Mouse (Mus musculus) lung, postnatal 0 days (tissue): ENCODE measurements around the gene Neurog3. TPM values are rescaled to one million over a fixed set of nuclear protein-coding genes. Genes with fewer than 3 reads are reported as not detected.

Source experiments
- ATAC-seq: fragments of 200-750 bp; cut with Nextera tagmentation; 2 replicates; pipeline ENCODE4 v1.8.0; 2017; ENCODE audit warnings: moderate library complexity
- DNase-seq: peaks from one replicate; pipeline ENCODE4 v3.0.0-alpha.2; 2016; ENCODE audit warnings: low spot score
- H3K27ac ChIP-seq: fragments of 300-500 bp; sonication (generic); 2 replicates; pipeline ENCODE4 v1.5.1; 2014; ENCODE audit warnings: antibody characterized with exemption, mild to moderate bottlenecking, low read length, mixed read lengths
- H3K27me3 ChIP-seq: fragments of 300-500 bp; sonication (generic); replicated peaks from 2 replicates; pipeline ENCODE4 v1.6.1; 2014; ENCODE audit warnings: low read length, mixed read lengths; ENCODE audit not compliant: insufficient read depth
- H3K36me3 ChIP-seq: fragments of 300-500 bp; sonication (generic); 2 replicates; pipeline ENCODE4 v1.6.1; 2014; ENCODE audit warnings: low read length, mixed read lengths; ENCODE audit not compliant: insufficient read depth
- H3K4me1 ChIP-seq: fragments of 300-500 bp; sonication (generic); 2 replicates; pipeline ENCODE4 v1.6.1; 2014; ENCODE audit warnings: antibody characterized with exemption, low read depth, low read length, mixed read lengths; ENCODE audit not compliant: insufficient read depth
- H3K4me2 ChIP-seq: fragments of 300-500 bp; sonication (generic); replicated peaks from 2 replicates; pipeline ENCODE4 v1.6.1; 2014; ENCODE audit warnings: low read depth, mild to moderate bottlenecking, low read length, moderate library complexity, mixed read lengths
- H3K4me3 ChIP-seq: fragments of 300-500 bp; sonication (generic); 2 replicates; pipeline ENCODE4 v1.5.1; 2014; ENCODE audit warnings: low read depth, low read length
- H3K9ac ChIP-seq: fragments of 300-500 bp; sonication (generic); replicated peaks from 2 replicates; pipeline ENCODE4 v1.6.1; 2014; ENCODE audit warnings: low read depth, mild to moderate bottlenecking
- H3K9me3 ChIP-seq: fragments of 300-500 bp; sonication (generic); 2 replicates; pipeline ENCODE4 v1.6.1; 2016; ENCODE audit warnings: low read length, mixed read lengths
- CTCF ChIP-seq: IDR thresholded peaks from 2 replicates; pipeline ENCODE4 v1.5.1; 2016; ENCODE audit warnings: antibody characterized with exemption, mild to moderate bottlenecking
- EP300 ChIP-seq: IDR thresholded peaks from 2 replicates; pipeline ENCODE4 v1.6.1; 2016; ENCODE audit warnings: antibody characterized with exemption, mild to moderate bottlenecking, control low read depth
- WGBS: fragments of 180-500 bp; shearing (Covaris S2); extraction: QIAGEN DNeasy Blood & Tissue Kit; methylation state at CpG from one replicate; pipeline ENCODE4 v1.1.7; 2014; 5-methylcytosine and 5-hydroxymethylcytosine counted together
- polyA plus RNA-seq: library from polyadenylated mRNA; unstranded; fragments of >200 nt; fragmentation: Nextera tagmentation; extraction: Ambion mirVana; gene quantifications from 2 replicates; pipeline ENCODE4 v1.2.1, GENCODE M21; 2015

The Neurog3 gene
- polyA plus RNA-seq, 1 experiment from 2014 or later: not detected

DNA sequence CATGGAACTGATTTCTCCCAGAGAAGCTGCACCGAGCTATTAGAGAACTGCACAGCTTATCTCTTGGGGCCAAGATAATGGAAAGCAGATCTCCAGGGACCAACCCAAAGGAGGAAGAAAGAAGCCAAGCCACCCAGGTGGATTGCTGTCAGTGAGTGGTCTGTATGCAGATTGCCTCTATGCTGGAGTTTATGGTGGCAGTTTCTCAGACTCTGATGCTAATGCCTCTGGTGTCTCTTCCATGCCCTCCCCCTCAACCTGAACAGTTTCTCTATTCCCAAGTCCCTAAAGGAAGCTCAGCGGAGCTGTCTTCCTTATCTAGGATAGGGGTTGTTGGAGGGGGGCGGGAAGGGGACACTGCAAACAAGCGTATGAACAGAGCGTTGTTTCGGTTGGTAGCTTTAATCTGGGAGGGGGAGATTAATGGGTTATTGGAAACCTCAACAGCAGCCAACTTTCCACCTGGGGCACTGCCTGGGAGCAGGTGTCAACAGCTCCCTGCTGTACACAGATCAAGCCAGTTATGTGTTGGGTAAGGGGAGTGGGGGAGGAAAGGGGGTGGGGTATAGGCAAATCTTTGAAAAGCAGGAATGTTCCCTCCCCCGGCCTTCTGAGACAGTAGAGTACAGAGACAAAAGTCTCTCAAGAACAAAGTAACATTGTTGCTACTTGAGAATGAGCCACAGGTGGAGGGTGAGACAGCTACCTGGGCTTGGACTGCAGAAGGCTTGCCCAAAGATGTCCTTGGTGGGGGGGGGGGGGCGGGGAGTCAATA is 3.0 kb downstream of the Neurog3 start:
- no peak overlapping the region for H3K9ac ChIP-seq
- H3K27ac ChIP-seq: no peak overlapping the region
- peaks cover 48% of the 10 kb centered on the region for H3K27me3 ChIP-seq
- no peak overlapping the region for H3K4me2 ChIP-seq
- no peak for ATAC-seq
- no peak overlapping the region for H3K4me3 ChIP-seq
- no peak for DNase-seq
- no peaks in the 10 kb centered on the region for H3K36me3 ChIP-seq
- TF ChIP-seq CTCF (no peak), EP300 (no peak)
- peaks cover 4% of the 10 kb centered on the region; the same call in 1 of the 2 replicates for H3K4me1 ChIP-seq
- WGBS: 4% methylated on average over 8 of the region's 8 CpGs
- no peaks in the 10 kb centered on the region for H3K9me3 ChIP-seq

DNA sequence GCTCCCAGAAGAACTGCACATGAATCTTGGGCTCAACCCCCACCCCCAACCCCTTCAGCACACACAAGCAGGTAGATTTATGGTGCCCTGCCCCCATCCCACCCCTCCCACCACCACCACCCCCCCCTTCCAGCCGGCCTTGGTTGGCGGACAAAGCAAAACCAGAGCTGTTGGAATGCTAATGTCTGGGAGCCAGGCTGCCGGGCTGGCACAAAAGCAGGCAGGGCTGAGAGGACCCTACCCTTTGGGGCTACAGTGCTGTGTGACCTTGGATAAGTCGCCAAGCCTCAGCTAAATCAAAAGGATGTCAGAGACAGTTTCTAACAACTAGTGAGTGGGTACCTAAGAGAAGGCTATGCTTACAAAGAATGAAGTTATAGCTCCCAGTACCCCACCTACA is 4.3 kb downstream of the Neurog3 start:
- no peak overlapping the region for H3K4me3 ChIP-seq
- no peaks in the 10 kb centered on the region for H3K36me3 ChIP-seq
- H3K4me2 ChIP-seq: no peak overlapping the region
- no peak overlapping the region for H3K27ac ChIP-seq
- no peaks in the 10 kb centered on the region for H3K9me3 ChIP-seq
- DNase-seq (no peak), ATAC-seq (no peak)
- peaks cover 37% of the 10 kb centered on the region for H3K27me3 ChIP-seq
- no peak for TF ChIP-seq CTCF
- no peak for TF ChIP-seq EP300
- 22% methylated on average over 4 of the region's 4 CpGs for WGBS
- H3K9ac ChIP-seq: no peak overlapping the region
- peaks cover 4% of the 10 kb centered on the region; the same call in 1 of the 2 replicates for H3K4me1 ChIP-seq

DNA sequence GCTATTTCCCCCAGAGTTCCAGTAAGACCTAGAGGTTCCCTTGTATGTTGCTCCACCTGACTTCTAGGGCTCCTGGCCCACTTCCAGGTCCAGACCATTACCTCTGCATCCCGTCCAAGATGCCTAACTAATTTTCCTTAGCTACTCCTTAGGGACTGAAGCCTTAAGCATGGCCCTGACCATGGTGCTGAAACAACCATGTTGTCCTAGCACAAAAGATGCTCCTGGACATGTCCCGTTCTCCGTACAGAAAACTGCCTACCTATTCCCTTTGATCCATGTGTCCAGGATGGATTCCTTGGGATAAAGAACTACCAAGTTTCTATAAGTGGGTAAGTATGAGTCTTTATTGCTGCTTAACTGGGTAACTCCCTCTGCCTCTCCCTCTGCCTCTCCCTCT is 5.2 kb downstream of the Neurog3 start:
- no peaks in the 10 kb centered on the region for H3K9me3 ChIP-seq
- H3K36me3 ChIP-seq: no peaks in the 10 kb centered on the region
- WGBS: 5% methylated on average over 3 of the region's 3 CpGs
- no peak overlapping the region for H3K4me2 ChIP-seq
- no peak overlapping the region for H3K4me3 ChIP-seq
- H3K9ac ChIP-seq: no peak overlapping the region
- H3K27ac ChIP-seq: no peak overlapping the region
- DNase-seq: peak; percentile 39
- ATAC-seq: no peak
- no peak for TF ChIP-seq CTCF
- TF ChIP-seq EP300: no peak
- no peaks in the 10 kb centered on the region for H3K4me1 ChIP-seq
- H3K27me3 ChIP-seq: peaks cover 28% of the 10 kb centered on the region

DNA sequence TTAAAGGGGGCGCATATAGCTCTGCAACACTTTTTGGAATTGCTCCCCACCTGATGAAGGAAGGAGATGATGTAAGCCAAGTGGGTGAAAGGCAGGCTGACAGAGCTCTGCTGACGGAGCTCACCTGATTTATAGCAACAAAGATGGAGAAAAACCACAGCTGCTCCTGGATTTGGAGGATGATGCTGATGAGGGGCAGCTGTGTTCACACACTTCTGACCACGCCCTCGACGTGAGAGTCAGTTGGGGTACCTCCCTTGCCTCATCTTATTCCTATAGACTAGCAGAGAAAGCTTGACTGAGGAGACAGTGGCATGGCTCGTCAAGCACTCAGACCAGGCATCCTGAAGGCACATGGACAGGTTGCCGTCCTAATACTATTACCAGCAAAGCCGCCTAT is 10.9 kb downstream of the Neurog3 start, which contains the start of gene Fam241b:
Gene Fam241b (minus strand): TSS at position 101 of the 400 bp plus-strand sequence.
- Histone ChIP-seq H3K4me1 (no peaks in the 10 kb centered on the region), H3K4me2 (no peak within 1 kb of the TSS), H3K9me3 (no peaks in the 10 kb centered on the region), H3K9ac (no peak within 1 kb of the TSS), H3K36me3 (no peaks in the 10 kb centered on the region), H3K4me3 (no peak within 1 kb of the TSS), H3K27ac (no peak within 1 kb of the TSS), H3K27me3 (no peaks in the 10 kb centered on the region)
- no peak for DNase-seq
- TF ChIP-seq CTCF (no peak), EP300 (no peak)
- WGBS: 56% methylated on average over 8 of the region's 8 CpGs
- no peak for ATAC-seq

DNA sequence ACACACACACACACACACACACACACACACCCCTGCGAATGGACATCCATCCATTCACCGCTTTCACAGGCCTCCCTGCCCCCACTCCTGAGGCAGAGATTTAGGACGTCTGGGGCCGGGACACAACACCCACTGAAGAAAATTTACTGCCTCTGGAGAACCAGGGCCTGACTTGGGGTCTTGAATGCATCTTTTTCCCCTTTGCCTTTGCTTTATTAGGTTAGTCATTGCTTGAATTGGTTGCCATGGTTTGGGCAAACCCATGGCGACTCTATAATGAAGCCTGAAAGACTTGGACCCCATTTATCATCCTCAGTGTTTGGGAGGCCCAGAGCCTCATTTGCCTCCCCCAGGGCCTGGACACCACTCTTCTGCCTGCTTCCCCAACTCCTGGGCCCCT is 13.1 kb downstream of the Neurog3 start:
- Histone ChIP-seq H3K27me3 (no peaks in the 10 kb centered on the region), H3K4me2 (no peak overlapping the region), H3K4me1 (no peaks in the 10 kb centered on the region), H3K9me3 (no peaks in the 10 kb centered on the region), H3K9ac (no peak overlapping the region), H3K4me3 (no peak overlapping the region), H3K27ac (no peak overlapping the region), H3K36me3 (no peaks in the 10 kb centered on the region)
- no peak for DNase-seq
- no peak for ATAC-seq
- no peak for TF ChIP-seq CTCF
- no peak for TF ChIP-seq EP300
- 85% methylated on average over 5 of the region's 5 CpGs for WGBS

DNA sequence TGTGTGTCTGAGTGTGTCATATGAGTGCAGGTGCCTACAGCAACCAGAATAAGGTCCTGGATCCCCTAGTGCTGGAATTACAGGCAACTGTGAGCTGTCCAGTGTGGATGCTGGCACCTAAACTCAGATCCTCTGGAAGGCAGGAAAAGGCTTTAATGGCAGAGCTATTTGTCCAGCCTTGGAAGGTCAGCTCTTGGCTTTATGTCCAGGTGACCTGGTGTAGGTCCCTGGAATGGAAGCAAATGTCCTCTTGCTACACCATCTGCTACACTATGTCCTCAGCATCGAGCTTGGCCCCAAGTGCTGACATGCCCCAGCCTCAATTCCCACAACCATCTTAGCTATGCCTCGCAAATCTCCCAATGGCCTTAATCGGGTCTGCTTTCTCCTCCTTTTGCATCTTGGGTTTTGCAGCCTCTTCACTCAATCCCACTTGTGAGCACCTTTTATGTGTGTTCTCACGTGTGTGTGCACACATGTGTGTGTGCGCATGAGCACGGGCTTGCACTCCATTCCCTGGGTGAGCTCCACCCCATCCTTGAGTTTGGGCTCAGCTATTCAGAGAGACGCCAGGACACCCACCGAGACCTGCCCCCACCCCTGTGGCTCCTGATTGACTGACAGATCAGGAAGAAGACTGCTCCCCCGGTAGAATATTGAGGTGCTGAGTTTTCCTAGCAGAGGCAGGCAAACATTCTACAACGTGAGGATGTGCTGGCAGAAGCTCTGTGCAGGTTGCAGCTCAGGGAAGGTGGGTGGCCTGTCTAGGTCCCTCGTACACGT is 14.8 kb downstream of the Neurog3 start:
- Histone ChIP-seq H3K9me3 (no peaks in the 10 kb centered on the region), H3K4me3 (no peak overlapping the region), H3K4me2 (no peak overlapping the region), H3K4me1 (no peaks in the 10 kb centered on the region), H3K36me3 (no peaks in the 10 kb centered on the region), H3K27me3 (no peaks in the 10 kb centered on the region), H3K27ac (no peak overlapping the region), H3K9ac (no peak overlapping the region)
- 50% methylated on average over 12 of the region's 12 CpGs for WGBS
- ATAC-seq (no peak), DNase-seq (no peak)
- TF ChIP-seq CTCF (no peak), EP300 (no peak)
